Mouse (Mus musculus) erythroblast, adult 5-6 weeks (primary cell): Measurements from ENCODE around the gene Tmem63b. TPM values are rescaled to one million over a fixed set of nuclear protein-coding genes. Genes with fewer than 3 reads are reported as not detected.

Source experiments
- ATAC-seq: replicated peaks from 2 replicates; pipeline ENCODE4 v1.8.0; 2016; ENCODE audit warnings: moderate number of reproducible peaks, mild to moderate bottlenecking, moderate TSS enrichment, inconsistent platforms; ENCODE audit not compliant: poor library complexity, low FRiP score, severe bottlenecking
- total RNA-seq, 2 experiments: library from RNA; stranded (forward) in 1 of 2; stranded (reverse) in 1 of 2; fragments of 150-400 nt in 1 of 2; fragments of 200-764, 138-1000 nt in 1 of 2; gene quantifications; 2 replicates each; pipeline versions ENCODE4 v1.2.3 to v1.2.4; 2015 to 2017; ENCODE audit warnings: low replicate concordance in 2 of 2

The Tmem63b gene
- total RNA-seq (2015; ENCODE audit: low replicate concordance) = 2.5 and 5.2 TPM in 2 replicates
- 0.43 and 3.9 TPM in 2 replicates for total RNA-seq (2017; ENCODE audit: low replicate concordance)

- peak; percentile 54 for ATAC-seq
These were observed at the start of gene Tmem63b for GRCm38 (mm10) chr17:45686716-45687115. TSS of gene Tmem63b (minus strand) at chr17:45686905.

- 0 out of 2 replicates have a peak, but pooled peaks have one; percentile 44 for ATAC-seq
These were observed 48.9 kb upstream of the Tmem63b start for GRCm38 (mm10) chr17:45735382-45736310.

GRCm38 (mm10) chr17:45734881-45735280 lies 48.2 kb upstream of the Tmem63b start:
- ATAC-seq = no peak

GRCm38 (mm10) chr17:45734333-45734732 lies 47.6 kb upstream of the Tmem63b start:
- no peak for ATAC-seq

GRCm38 (mm10) chr17:45733735-45734301 lies 47.1 kb upstream of the Tmem63b start, which contains the start of gene 1600014C23Rik:
TSS of gene 1600014C23Rik (minus strand) at chr17:45733844.
- ATAC-seq = no peak

GRCm38 (mm10) chr17:45733038-45733734 lies 46.5 kb upstream of the Tmem63b start:
- no peak for ATAC-seq

- peak; percentile 73 for ATAC-seq
These were observed 44.6 kb upstream of the Tmem63b start for GRCm38 (mm10) chr17:45731172-45731864.

- no peak for ATAC-seq
These were observed 44.0 kb upstream of the Tmem63b start for GRCm38 (mm10) chr17:45730696-45731095.

GRCm38 (mm10) chr17:45729387-45729786 lies 42.7 kb upstream of the Tmem63b start:
- no peak for ATAC-seq

- ATAC-seq = no peak
These were observed 41.4 kb upstream of the Tmem63b start for GRCm38 (mm10) chr17:45727983-45728723.

GRCm38 (mm10) chr17:45727481-45727880 lies 40.8 kb upstream of the Tmem63b start:
- ATAC-seq = no peak

GRCm38 (mm10) chr17:45726249-45726648 lies 39.5 kb upstream of the Tmem63b start:
- no peak for ATAC-seq

- ATAC-seq = 0 out of 2 replicates have a peak, but pooled peaks have one; percentile 42
These were observed 37.8 kb upstream of the Tmem63b start for GRCm38 (mm10) chr17:45724574-45724921.

- ATAC-seq = 0 out of 2 replicates have a peak, but pooled peaks have one; percentile 60
These were observed 37.2 kb upstream of the Tmem63b start for GRCm38 (mm10) chr17:45723732-45724573.

GRCm38 (mm10) chr17:45718323-45718722 lies 31.6 kb upstream of the Tmem63b start:
- peak; percentile 73 for ATAC-seq

GRCm38 (mm10) chr17:45711525-45711924 lies 24.8 kb upstream of the Tmem63b start:
- ATAC-seq = no peak

GRCm38 (mm10) chr17:45710407-45710806 lies 23.7 kb upstream of the Tmem63b start:
- no peak for ATAC-seq

GRCm38 (mm10) chr17:45709829-45710228 lies 23.1 kb upstream of the Tmem63b start:
- no peak for ATAC-seq
